Mouse (Mus musculus) myocyte (in vitro differentiated cells): Measurements from ENCODE around the gene 1700003F12Rik. TPM values are rescaled to one million over a fixed set of nuclear protein-coding genes. Genes with fewer than 3 reads are reported as not detected.

Experiments used
- H3K27me3 ChIP-seq: one replicate; pipeline ENCODE4 v1.6.1; 2011; ENCODE audit not compliant: control insufficient read depth, insufficient read depth, insufficient read length
- H3K36me3 ChIP-seq: one replicate; pipeline ENCODE4 v1.6.1; 2011; ENCODE audit not compliant: control insufficient read depth, insufficient read depth
- H3K4me2 ChIP-seq: one replicate; pipeline ENCODE4 v1.6.1; 2011; ENCODE audit warnings: low read depth, control low read depth
- H3K4me3 ChIP-seq: one replicate; pipeline ENCODE4 v1.5.1; 2011; ENCODE audit warnings: mild to moderate bottlenecking, control low read depth, moderate library complexity
- H3K79me2 ChIP-seq: one replicate; pipeline ENCODE4 v1.6.1; 2011; ENCODE audit not compliant: control insufficient read depth, insufficient read depth
- H3ac ChIP-seq: one replicate; pipeline ENCODE4 v1.6.1; 2011; ENCODE audit not compliant: control insufficient read depth, insufficient read length
- CEBPB ChIP-seq: IDR thresholded peaks from 2 replicates; pipeline ENCODE4 v1.6.1; 2011; ENCODE audit warnings: mild to moderate bottlenecking, moderate library complexity; ENCODE audit not compliant: poor library complexity, insufficient read depth, severe bottlenecking
- E2F4 ChIP-seq: IDR thresholded peaks from one replicate; pipeline ENCODE4 v1.6.1; 2011; ENCODE audit warnings: mild to moderate bottlenecking, control low read depth, moderate library complexity; ENCODE audit not compliant: insufficient read depth
- MAX ChIP-seq: IDR thresholded peaks from one replicate; pipeline ENCODE4 v1.6.1; 2011; ENCODE audit warnings: low read depth, mild to moderate bottlenecking, control low read depth
- MYOD1 ChIP-seq, 3 experiments: IDR thresholded peaks; one replicate each; pipeline ENCODE4 v1.6.1; 2011; ENCODE audit warnings: control low read depth in 2 of 3, low read depth in 2 of 3, mild to moderate bottlenecking in 2 of 3, moderate library complexity in 1 of 3; ENCODE audit not compliant: insufficient read length in 2 of 3, control insufficient read depth in 1 of 3
- MYOG ChIP-seq, 3 experiments: IDR thresholded peaks; one replicate each; pipeline ENCODE4 v1.6.1; 2011; ENCODE audit warnings: control low read depth in 2 of 3, low read depth in 2 of 3, mild to moderate bottlenecking in 2 of 3; ENCODE audit not compliant: insufficient read length in 2 of 3, control insufficient read depth in 1 of 3, insufficient read depth in 1 of 3
- POLR2A ChIP-seq: IDR thresholded peaks from one replicate; pipeline ENCODE4 v1.6.1; 2011; ENCODE audit warnings: low read depth, mild to moderate bottlenecking, control low read depth, moderate library complexity; ENCODE audit not compliant: insufficient read length
- POLR2AphosphoS2 ChIP-seq: IDR thresholded peaks from one replicate; pipeline ENCODE4 v1.6.1; 2011; ENCODE audit warnings: low read depth, control low read depth; ENCODE audit not compliant: insufficient read length
- REST ChIP-seq: IDR thresholded peaks from one replicate; pipeline ENCODE4 v1.6.1; 2011; ENCODE audit warnings: mild to moderate bottlenecking, control low read depth, moderate library complexity; ENCODE audit not compliant: insufficient read depth, insufficient read length
- SRF ChIP-seq: IDR thresholded peaks from one replicate; pipeline ENCODE4 v1.6.1; 2011; ENCODE audit warnings: low read depth; ENCODE audit not compliant: control insufficient read depth, insufficient read length
- TCF12 ChIP-seq: IDR thresholded peaks from one replicate; pipeline ENCODE4 v1.6.1; 2011; ENCODE audit warnings: mild to moderate bottlenecking, control low read depth; ENCODE audit not compliant: poor library complexity, insufficient read depth, severe bottlenecking
- TCF3 ChIP-seq: IDR thresholded peaks from one replicate; pipeline ENCODE4 v1.6.1; 2011; ENCODE audit warnings: low read depth, control low read depth; ENCODE audit not compliant: insufficient read length
- USF1 ChIP-seq: IDR thresholded peaks from one replicate; pipeline ENCODE4 v1.6.1; 2011; ENCODE audit warnings: low read depth, mild to moderate bottlenecking, control low read depth, moderate library complexity
- polyA plus RNA-seq: library from polyadenylated mRNA; unstranded; fragments of >200 nt; fragmentation: generic; extraction: Trizol; gene quantifications from one replicate; pipeline ENCODE4 v1.2.1, GENCODE M21; 2012; ENCODE audit warnings: missing spikeins

1700003F12Rik gene
- polyA plus RNA-seq, 1 experiment, result 22.9 TPM

DNA sequence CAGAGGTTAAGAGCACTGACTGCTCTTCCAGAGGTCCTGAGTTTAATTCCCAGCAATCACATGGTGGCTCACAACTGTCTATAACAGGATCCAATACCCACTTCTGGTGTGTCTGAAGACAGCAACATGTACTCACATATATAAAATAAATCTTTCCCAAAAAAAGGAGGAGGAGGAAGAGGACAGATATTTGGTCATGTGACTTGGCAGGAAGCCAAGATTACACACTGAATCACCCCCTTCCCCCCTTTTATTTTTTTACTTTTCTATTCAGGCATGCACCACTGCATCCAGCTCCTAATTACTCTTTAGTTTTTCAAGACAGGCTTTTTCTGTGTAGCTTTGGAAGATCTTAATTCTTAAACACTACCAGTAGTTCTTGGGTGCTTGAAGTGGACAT is 25.4 kb upstream of the 1700003F12Rik start:
- Histone ChIP-seq H3K79me2 (no peaks in the 10 kb centered on the region), H3K4me2 (no peak overlapping the region), H3K36me3 (peaks cover 22% of the 10 kb centered on the region), H3ac (no peak overlapping the region), H3K4me3 (no peak overlapping the region), H3K27me3 (no peaks in the 10 kb centered on the region)
- no peak for TF ChIP-seq MYOG (IDR thresholded peaks at IDR 0.05; ENCODE audit: control insufficient read depth in 1 of 3, insufficient read depth in 1 of 3, insufficient read length in 2 of 3, low read depth in 2 of 3)
- TF ChIP-seq USF1, result peak; percentile 9

- no peak overlapping the region for H3K4me2 ChIP-seq
- no peak overlapping the region for H3K4me3 ChIP-seq
- no peak for TF ChIP-seq CEBPB
- TF ChIP-seq MYOD1 (IDR thresholded peaks at IDR 0.05; ENCODE audit: control insufficient read depth in 1 of 3, insufficient read length in 2 of 3, low read depth in 2 of 3), result no peak
- no peak for TF ChIP-seq TCF3
- no peak for TF ChIP-seq E2F4
- no peak for TF ChIP-seq SRF
- no peak for TF ChIP-seq POLR2A
- no peak for TF ChIP-seq REST
- TF ChIP-seq POLR2AphosphoS2, result no peak
- TF ChIP-seq USF1, result no peak
- no peak for TF ChIP-seq MYOG (IDR thresholded peaks at IDR 0.05; ENCODE audit: control insufficient read depth in 1 of 3, insufficient read depth in 1 of 3, insufficient read length in 2 of 3, low read depth in 2 of 3)
- no peak for TF ChIP-seq MAX
- no peak for TF ChIP-seq TCF12
- H3ac ChIP-seq, result no peak overlapping the region
- H3K27me3 ChIP-seq, result no peaks in the 10 kb centered on the region
- peaks cover 22% of the 10 kb centered on the region for H3K36me3 ChIP-seq
- no peaks in the 10 kb centered on the region for H3K79me2 ChIP-seq
Measured at GRCm38 (mm10) chr2:154522334-154522733, 24.6 kb upstream of the 1700003F12Rik start.

GRCm38 (mm10) chr2:154525285-154525684 is 21.6 kb upstream of the 1700003F12Rik start:
- TF ChIP-seq MYOG (IDR thresholded peaks at IDR 0.05; ENCODE audit: control insufficient read depth in 1 of 3, insufficient read depth in 1 of 3, insufficient read length in 2 of 3, low read depth in 2 of 3) (no peak), REST (no peak), USF1 (no peak), POLR2AphosphoS2 (no peak), SRF (no peak), MAX (no peak), POLR2A (no peak), MYOD1 (IDR thresholded peaks at IDR 0.05; ENCODE audit: control insufficient read depth in 1 of 3, insufficient read length in 2 of 3, low read depth in 2 of 3) (no peak), E2F4 (no peak), CEBPB (no peak), TCF3 (no peak)
- H3K27me3 ChIP-seq, result no peaks in the 10 kb centered on the region
- H3K4me2 ChIP-seq, result no peak overlapping the region
- no peak overlapping the region for H3ac ChIP-seq
- no peak overlapping the region for H3K4me3 ChIP-seq
- no peaks in the 10 kb centered on the region for H3K79me2 ChIP-seq
- peaks cover 24% of the 10 kb centered on the region for H3K36me3 ChIP-seq

GRCm38 (mm10) chr2:154526531-154526930 is 20.4 kb upstream of the 1700003F12Rik start:
- TF ChIP-seq SRF (no peak), E2F4 (no peak), REST (no peak), CEBPB (no peak), POLR2A (no peak)
- H3ac ChIP-seq, result no peak overlapping the region
- H3K27me3 ChIP-seq, result no peaks in the 10 kb centered on the region
- H3K79me2 ChIP-seq, result no peaks in the 10 kb centered on the region
- H3K4me2 ChIP-seq, result no peak overlapping the region
- H3K36me3 ChIP-seq, result peaks cover 32% of the 10 kb centered on the region
- no peak overlapping the region for H3K4me3 ChIP-seq

DNA sequence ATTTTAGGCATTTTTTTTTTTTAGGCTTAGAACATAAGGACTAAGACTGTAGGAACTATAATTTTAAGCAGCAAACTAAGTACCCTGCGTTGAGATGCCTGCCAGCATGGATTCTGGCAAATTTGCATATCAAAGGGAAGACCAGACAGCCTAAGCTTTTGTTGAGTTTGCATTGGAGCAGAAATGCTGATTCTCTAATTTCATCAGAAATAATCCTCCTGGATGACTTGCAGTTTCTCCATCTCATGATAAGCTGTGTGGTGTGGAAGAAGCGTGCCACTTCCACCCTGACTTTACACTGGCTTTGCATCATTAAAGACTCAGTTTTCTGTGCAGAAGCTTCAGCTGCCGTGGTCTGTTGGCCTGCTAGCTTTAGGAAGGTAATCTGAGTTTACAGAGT is 14.0 kb upstream of the 1700003F12Rik start:
- Histone ChIP-seq H3ac (no peak overlapping the region), H3K4me2 (no peak overlapping the region), H3K79me2 (no peaks in the 10 kb centered on the region), H3K27me3 (no peaks in the 10 kb centered on the region), H3K4me3 (no peak overlapping the region), H3K36me3 (peaks cover 19% of the 10 kb centered on the region)
- no peak for TF ChIP-seq E2F4
- no peak for TF ChIP-seq POLR2AphosphoS2
- TF ChIP-seq MAX, result no peak
- TF ChIP-seq TCF3, result no peak
- no peak for TF ChIP-seq CEBPB
- TF ChIP-seq TCF12, result no peak
- TF ChIP-seq SRF, result no peak
- no peak for TF ChIP-seq MYOG (IDR thresholded peaks at IDR 0.05; ENCODE audit: control insufficient read depth in 1 of 3, insufficient read depth in 1 of 3, insufficient read length in 2 of 3, low read depth in 2 of 3)
- TF ChIP-seq REST, result no peak
- no peak for TF ChIP-seq USF1
- TF ChIP-seq MYOD1 (IDR thresholded peaks at IDR 0.05; ENCODE audit: control insufficient read depth in 1 of 3, insufficient read length in 2 of 3, low read depth in 2 of 3), result no peak
- no peak for TF ChIP-seq POLR2A
